Mouse (Mus musculus) olfactory bulb, adult 2 months (tissue): ENCODE results near the gene Ap4b1. TPM values are rescaled to one million over a fixed set of nuclear protein-coding genes. Genes with fewer than 3 reads are reported as not detected.
A peak's percentile ranks its signal among the peaks of the same experiment; 100 is the strongest.
"Not testable (repeated sequence)": the region's sequence is repeated elsewhere in the genome, so short reads cannot be mapped to it uniquely, and the experiment has no call there.

Experiments used
- H3K27ac ChIP-seq: fragments of 200-500 bp; 2 replicates; pipeline ENCODE4 v1.5.1; 2012; ENCODE audit warnings: low read depth, low read length; ENCODE audit not compliant: insufficient read depth
- H3K4me1 ChIP-seq: fragments of 200-500 bp; 2 replicates; pipeline ENCODE4 v1.6.1; 2012; ENCODE audit warnings: low read length; ENCODE audit not compliant: control insufficient read depth, insufficient read depth
- H3K4me3 ChIP-seq: fragments of 200-500 bp; 2 replicates; pipeline ENCODE4 v1.5.1; 2012; ENCODE audit warnings: mild to moderate bottlenecking, low read depth, low read length, moderate library complexity; ENCODE audit not compliant: insufficient read depth
- CTCF ChIP-seq: fragments of 200-500 bp; IDR thresholded peaks from 2 replicates; pipeline ENCODE4 v1.5.1; 2012; ENCODE audit warnings: low read depth, mild to moderate bottlenecking, low read length, moderate library complexity; ENCODE audit not compliant: insufficient read depth
- POLR2A ChIP-seq: fragments of 200-500 bp; IDR thresholded peaks from 2 replicates; pipeline ENCODE4 v1.6.1; 2012; ENCODE audit warnings: mild to moderate bottlenecking, low read depth, low read length, moderate library complexity; ENCODE audit not compliant: insufficient read depth
- WGBS: fragments of 180-500 bp; shearing (Covaris S2); methylation state at CpG from one replicate; pipeline ENCODE4 v1.1.7; 2018; 5-methylcytosine and 5-hydroxymethylcytosine counted together
- polyA plus RNA-seq: library from polyadenylated mRNA; stranded (reverse); fragments of >200 nt; gene quantifications from 2 replicates; pipeline ENCODE4 v1.2.4, GENCODE M21; 2012; ENCODE audit warnings: low replicate concordance; ENCODE audit not compliant: missing spikeins, insufficient read depth, insufficient read length

The Ap4b1 gene
- polyA plus RNA-seq, 1 experiment, result not detected

- no peak for TF ChIP-seq POLR2A
- no peak for TF ChIP-seq CTCF
- WGBS, result 94% methylated on average over 3 of the region's 3 CpGs
- Histone ChIP-seq H3K27ac (no peak overlapping the region), H3K4me3 (no peak overlapping the region), H3K4me1 (peaks cover 13% of the 10 kb centered on the region)
These were observed 29.0 kb upstream of the Ap4b1 start for GRCm38 (mm10) chr3:103780271-103780670.

- 59% methylated on average over 5 of the region's 5 CpGs for WGBS
- Histone ChIP-seq H3K4me1 (peaks cover 13% of the 10 kb centered on the region), H3K4me3 (no peak overlapping the region), H3K27ac (no peak overlapping the region)
- TF ChIP-seq CTCF (no peak), POLR2A (no peak)
These were observed 28.5 kb upstream of the Ap4b1 start for GRCm38 (mm10) chr3:103780777-103781176.

- TF ChIP-seq POLR2A (no peak), CTCF (no peak)
- 89% methylated on average over 4 of the region's 4 CpGs for WGBS
- Histone ChIP-seq H3K27ac (no peak overlapping the region), H3K4me1 (peaks cover 8% of the 10 kb centered on the region), H3K4me3 (no peak overlapping the region)
These were observed 26.3 kb upstream of the Ap4b1 start for GRCm38 (mm10) chr3:103782844-103783609.

GRCm38 (mm10) chr3:103787225-103787624 lies 22.1 kb upstream of the Ap4b1 start:
- no peak for TF ChIP-seq CTCF
- no peak for TF ChIP-seq POLR2A
- WGBS, result 62% methylated on average over 7 of the region's 7 CpGs
- H3K4me3 ChIP-seq, result no peak overlapping the region

GRCm38 (mm10) chr3:103789096-103789495 lies 20.2 kb upstream of the Ap4b1 start:
- 69% methylated on average over 7 of the region's 7 CpGs for WGBS
- H3K27ac ChIP-seq, result peak overlapping the region; percentile 48; the same call in 1 of the 2 replicates
- H3K4me3 ChIP-seq, result no peak overlapping the region

More at GRCm38 (mm10) chr3:103787225-103787624, 22.1 kb upstream of the Ap4b1 start:
- Histone ChIP-seq H3K27ac (no peak overlapping the region), H3K4me1 (0 out of 2 replicates have a peak, but pooled peaks cover 2% of the 10 kb centered on the region)

GRCm38 (mm10) chr3:103789891-103790345 lies 19.4 kb upstream of the Ap4b1 start:
- whole genome bisulfite sequencing, result 0% methylated on average over 14 of the region's 14 CpGs
- 0 out of 2 replicates have a peak, but pooled peaks cover 2% of the 10 kb centered on the region for H3K4me1 ChIP-seq
- no peak for TF ChIP-seq POLR2A
- no peak for TF ChIP-seq CTCF
- peak overlapping the region; percentile 59; the same call in 1 of the 2 replicates for H3K27ac ChIP-seq
- peak overlapping the region; percentile 65 for H3K4me3 ChIP-seq

More at GRCm38 (mm10) chr3:103789096-103789495, 20.2 kb upstream of the Ap4b1 start:
- no peak for TF ChIP-seq POLR2A
- no peak for TF ChIP-seq CTCF
- 0 out of 2 replicates have a peak, but pooled peaks cover 2% of the 10 kb centered on the region for H3K4me1 ChIP-seq

GRCm38 (mm10) chr3:103790346-103791145 lies 18.8 kb upstream of the Ap4b1 start:
- H3K27ac ChIP-seq, result peak overlapping the region; percentile 59
- no peak for TF ChIP-seq POLR2A
- no peak for TF ChIP-seq CTCF
- under 1% methylated on average over 61 of the region's 61 CpGs for WGBS

GRCm38 (mm10) chr3:103791230-103792110 lies 17.9 kb upstream of the Ap4b1 start, which contains the start of gene Hipk1:
Gene Hipk1, minus strand, starts transcription at chr3:103791563.
- TF ChIP-seq POLR2A (peak; percentile 81), CTCF (no peak)
- H3K4me3 ChIP-seq, result peak within 1 kb of the TSS; percentile 65
- H3K4me1 ChIP-seq, result 0 out of 2 replicates have a peak, but pooled peaks cover 2% of the 10 kb centered on the region
- peak within 1 kb of the TSS; percentile 96 for H3K27ac ChIP-seq
- WGBS, result 8% methylated on average over 49 of the region's 49 CpGs

More at GRCm38 (mm10) chr3:103790346-103791145, 18.8 kb upstream of the Ap4b1 start:
- 0 out of 2 replicates have a peak, but pooled peaks cover 2% of the 10 kb centered on the region for H3K4me1 ChIP-seq
- H3K4me3 ChIP-seq, result peak overlapping the region; percentile 65

- not testable (repeated sequence) for H3K4me3 ChIP-seq, H3K27ac ChIP-seq, H3K4me1 ChIP-seq
- 81% methylated on average over 5 of the region's 5 CpGs for WGBS
These were observed 17.3 kb upstream of the Ap4b1 start for GRCm38 (mm10) chr3:103792111-103792406.
